Mouse (Mus musculus): ENCODE measurements around the gene Rasgrf1.

The Rasgrf1 gene

DNA sequence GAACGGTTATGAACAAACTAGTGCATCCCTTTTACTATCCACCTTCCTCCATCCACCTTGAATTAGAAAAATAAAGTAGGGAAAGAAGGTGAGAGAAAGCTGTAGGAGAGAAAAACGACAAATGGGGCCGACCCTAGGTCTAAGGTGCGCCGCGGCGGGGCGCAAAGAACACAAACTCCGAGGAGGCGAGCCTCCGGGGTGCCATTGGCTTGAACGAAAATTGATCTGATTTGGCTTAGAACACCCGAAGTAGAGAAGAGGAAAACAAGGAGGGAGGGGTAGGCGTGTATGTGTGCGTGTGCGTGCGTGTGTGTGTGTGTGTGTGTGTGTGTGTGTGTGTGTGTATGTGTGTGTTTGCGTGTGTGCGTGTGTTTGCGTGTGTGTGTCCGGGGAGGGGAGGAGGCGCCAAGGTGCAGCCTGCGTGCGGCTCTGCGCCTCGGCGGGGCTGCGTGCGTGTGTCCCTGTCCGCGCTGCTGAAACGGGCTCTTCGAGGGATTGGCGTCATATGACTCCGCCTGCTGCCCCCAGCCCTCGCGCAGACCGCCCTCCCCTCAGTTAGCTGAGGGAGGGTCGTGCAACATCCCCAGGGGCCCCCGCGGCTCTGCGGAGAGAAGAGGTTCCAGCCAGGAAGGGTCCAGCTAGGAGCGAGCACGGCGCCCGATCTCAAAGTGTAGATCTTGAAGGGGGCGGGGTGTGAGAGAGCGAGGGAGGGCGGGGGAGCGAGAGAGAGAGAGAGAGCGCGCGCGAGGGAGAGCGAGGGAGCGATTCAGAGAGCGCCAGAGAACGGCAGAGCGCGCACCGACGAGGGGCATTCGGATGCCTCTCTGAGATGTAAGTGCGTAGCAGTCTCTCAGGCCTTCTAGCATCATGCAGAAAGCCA, at the start of gene Rasgrf1:
Gene Rasgrf1, plus strand, starts transcription at position 778 of the 880 bp plus-strand sequence.
- peak; percentile 83 for DNase-seq

DNA sequence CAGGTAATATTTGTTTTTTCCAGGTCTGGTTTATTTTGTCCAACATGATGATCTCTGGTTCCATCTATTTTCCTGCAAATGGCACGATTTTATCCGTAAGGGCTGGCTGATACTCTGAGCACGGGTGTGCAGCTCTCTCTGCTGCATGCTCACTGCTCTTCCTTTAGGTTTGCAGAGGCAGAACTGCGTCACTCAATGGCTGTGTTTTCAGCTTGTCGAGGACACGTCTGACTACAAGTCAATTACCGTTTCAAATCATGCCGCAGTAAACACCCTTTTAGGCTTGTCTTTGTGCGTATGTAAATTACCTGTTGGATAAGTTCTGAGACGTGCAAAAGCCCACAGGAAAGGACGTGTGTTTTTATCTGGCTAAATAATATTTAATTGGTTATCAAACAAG, 49.6 kb upstream of the Rasgrf1 start:
- no peak for DNase-seq

DNA sequence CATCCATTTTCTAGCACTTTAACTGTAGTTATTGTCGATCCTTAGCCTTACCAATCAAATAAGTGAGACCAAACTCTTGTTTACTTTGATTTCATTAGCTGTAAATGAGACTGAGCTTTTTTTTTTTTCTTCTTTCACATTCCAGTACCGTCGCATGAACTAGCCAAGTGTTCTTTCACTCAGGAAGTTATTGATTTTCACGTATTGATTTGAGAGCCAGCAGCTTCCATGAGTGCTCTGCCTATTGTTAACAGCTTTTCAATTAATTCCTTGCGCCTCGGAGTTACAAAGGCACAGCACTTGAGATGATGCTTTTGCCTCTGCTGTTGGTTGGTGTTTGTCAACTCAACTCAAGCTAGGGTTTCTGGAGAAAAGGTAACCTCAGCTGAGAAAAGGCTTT, 49.1 kb upstream of the Rasgrf1 start:
- no peak for DNase-seq

DNA sequence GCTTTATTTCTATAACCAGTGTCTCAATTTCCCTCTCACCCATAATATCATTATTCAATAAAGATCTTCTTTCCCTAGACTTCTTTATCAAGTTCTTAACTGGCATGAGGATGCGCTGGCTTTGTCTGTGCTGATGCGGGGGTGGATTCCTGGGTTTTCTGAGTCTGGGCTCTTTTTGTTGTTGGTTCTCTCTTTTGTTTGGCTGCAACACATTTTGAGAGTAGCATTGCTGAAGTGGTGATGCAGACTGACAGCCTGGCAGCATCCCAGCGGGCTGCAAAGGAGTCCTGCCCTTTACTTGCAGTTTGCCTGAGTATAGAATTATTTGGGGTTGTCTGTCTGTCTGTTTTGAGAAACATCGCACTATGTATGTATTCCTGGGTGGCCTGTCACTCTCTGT, 42.6 kb upstream of the Rasgrf1 start:
- DNase-seq = no peak

DNA sequence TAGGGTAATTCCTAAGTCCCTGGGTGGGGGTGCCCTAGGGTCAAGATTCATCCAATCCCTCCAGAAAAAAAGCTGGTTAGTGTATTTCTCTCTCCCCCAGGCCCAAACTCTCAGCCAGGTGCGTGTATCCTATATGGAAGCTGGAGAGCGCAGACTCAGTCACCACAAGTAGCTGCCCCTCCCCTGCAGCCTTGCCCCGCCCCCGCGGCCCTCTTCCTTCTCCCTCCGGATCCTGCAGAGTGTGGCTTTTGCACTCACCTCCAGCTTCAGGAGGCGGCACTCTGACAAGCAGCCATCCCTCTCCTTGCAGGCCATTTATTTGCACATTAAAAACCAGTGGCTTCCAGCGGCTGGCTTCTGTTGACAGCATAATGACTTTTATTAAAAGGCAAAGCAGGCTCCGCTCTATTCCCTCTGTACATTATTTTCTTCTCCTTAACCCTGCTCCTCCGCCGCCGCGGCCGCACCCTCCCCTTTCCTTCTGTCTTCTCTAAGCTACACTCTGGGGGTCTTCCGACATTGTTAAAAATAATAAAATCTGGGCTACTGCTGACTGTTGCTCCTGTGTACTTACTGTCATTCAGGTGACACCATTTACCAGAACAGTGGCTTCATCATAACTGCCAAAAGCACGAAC, 41.5 kb upstream of the Rasgrf1 start:
- no peak for DNase-seq

DNA sequence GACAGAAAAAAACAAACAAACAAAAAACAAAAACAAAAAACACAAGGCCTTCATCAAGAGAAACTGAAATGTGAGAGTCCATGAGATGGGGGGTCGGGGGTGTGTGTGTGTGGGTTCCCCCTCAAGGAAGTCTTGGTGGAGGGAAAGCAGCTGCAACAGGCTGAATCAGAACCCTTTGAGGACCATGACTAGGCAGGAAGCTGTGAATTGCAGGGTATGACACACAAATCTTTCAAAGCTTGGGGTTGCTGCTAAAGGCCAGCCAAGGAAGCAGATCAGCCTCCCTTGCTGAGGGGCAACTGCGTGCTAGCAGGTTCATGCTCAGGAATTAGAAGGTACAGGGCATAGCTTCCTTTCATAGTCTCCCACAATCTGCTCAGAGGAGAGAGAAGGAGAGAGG, 40.1 kb upstream of the Rasgrf1 start:
- no peak for DNase-seq

DNA sequence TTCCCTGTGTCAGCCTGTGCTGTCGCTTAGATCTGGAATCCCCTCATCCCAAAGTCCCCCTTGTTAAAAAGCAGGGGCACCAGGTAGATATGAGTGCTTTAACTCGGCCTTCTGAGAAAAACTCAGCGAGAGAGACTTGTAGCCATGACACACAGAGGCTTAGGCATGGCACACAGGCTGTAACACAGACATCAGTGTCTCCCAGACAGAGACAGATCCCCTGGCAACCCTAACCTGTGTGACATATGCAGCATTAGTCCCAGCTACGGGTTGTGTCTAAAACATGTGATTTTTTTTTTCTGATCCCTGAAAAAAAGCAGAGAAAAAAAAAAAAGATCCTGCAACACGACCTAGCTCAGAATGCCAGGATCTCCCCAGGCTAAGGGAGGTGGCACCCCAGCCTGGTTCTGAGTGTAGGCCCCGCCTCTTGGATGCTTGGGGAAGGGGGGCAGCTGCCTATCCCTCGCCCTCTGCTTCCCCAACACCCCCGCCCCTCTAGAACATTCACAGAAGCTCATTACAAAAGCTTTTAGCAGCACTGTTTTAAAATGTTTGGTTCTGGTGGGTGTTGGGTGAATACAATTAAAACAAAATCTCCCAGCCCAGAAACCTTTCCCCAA, 39.1 kb upstream of the Rasgrf1 start:
- no peak for DNase-seq

DNA sequence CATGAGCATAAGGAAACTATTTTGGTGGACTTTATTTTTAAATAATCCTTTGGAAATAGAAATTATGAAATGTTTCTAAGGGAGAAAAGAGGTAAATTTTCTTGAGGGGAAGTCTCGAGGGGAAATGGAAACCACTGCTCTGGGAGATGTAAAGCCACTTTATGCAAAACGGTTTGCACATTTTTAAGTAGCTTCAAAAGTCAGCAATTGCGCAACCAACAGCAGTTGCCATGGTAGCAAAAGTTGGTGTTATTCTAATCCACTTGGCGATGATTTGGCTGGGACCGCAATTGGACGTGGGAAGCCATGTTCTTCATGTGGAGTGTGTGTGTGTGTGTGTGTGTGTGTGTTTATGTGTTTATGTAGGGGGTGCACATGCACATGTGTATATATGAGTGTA, 37.6 kb upstream of the Rasgrf1 start:
- DNase-seq = no peak

DNA sequence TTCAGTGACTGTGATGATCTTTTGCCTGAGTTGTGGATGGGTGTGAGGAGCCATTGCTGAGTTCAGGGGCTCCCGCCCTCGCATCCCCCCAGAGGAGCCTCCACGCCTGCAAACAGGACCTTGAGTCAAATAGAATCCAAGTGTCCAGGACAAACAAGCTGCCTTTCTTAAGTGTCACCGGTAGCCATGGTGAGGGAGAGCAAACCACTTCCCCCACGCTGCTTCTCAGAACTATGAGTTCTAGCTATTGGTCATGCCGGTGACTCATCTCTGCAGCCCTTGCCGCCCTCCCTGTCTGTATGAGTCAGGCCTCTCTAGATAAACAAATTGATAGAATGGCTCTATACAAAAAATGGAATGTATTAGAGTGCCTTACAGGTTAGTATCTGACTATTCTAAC, 35.3 kb upstream of the Rasgrf1 start:
- no peak for DNase-seq

DNA sequence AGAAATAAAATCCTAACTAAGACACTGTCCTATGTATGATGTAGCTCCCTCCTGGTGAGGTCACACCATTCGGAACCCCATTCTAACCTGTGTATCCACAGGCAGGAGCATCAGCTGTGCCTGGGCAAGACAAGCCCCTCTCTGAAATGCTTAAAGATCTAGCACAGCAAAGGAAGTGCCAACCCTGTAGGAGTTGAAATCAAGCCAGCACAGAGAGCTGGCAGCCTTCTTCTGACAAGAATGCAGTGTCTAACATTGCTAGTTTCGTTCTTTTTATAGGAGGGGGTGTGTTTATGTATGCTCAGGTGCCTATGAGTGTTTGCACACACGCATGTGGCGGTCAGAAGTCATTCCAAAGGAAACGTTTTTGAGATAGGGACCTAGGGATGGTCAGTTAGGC, 34.2 kb upstream of the Rasgrf1 start:
- no peak for DNase-seq

DNA sequence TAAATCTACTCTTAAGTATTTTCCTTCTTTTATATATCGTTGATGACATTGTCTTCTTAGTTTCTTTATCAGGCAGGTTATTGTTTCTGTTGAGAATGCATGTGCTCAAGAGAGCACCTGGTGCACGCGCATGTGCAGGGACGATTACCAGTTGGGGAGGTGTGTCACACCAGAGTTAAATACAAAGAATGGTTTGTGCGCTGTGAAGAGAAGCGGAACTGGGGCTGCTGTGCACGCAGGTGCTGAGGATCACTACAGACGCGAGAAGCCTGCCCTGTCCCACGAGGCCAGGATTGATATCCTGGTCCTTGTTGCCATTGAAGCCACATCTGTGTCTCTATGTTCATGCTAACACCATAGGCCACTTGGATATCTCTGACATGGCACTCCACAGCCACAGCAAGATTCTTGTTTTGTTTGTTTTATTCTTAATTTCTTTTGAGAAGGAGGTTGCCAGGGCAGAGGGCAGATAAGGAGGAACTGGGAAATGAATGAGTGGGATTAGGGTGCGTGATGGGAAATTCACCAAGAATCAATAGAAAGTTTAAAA, 31.2 kb upstream of the Rasgrf1 start:
- DNase-seq = no peak

DNA sequence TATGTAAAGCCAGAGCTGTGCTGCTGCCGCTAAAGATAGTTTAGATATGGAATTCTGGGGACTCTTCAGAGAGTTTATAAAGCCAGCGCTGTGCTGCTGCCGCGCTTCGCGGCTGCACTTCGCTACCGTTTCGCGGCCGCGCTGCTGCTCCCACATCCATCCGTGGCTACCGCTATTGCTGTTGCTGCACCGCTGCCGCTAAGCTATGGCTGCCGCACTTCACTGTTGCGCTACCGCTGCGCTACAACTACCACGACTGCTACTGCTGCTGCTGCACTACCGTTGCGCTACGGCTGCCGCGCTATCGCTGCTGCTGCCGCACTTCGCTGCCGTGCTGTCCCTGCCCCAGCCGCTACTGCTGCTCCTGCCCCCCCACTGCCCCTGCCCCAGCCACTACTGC, 30.1 kb upstream of the Rasgrf1 start:
- peak; percentile 58 for DNase-seq

DNA sequence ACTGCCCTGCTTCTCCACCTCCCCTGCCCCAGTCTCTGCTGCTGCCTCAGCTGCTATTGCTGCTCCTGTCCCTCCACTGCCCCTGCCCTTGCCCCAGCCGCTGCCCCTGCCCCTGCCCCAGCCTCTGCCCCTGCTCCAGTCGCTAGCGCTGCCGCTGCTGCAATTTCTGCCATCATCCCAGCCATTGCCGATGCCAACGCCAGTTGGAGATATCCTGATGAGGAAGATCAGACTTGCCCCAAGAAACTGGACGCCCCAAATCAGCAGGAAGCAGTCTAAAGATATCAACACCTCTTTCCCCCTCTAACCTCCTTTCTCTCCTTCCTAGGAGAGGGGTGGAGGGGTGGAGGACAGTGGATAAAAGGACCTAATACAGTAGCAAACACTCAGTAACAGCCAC, 28.2 kb upstream of the Rasgrf1 start:
- DNase-seq = no peak

DNA sequence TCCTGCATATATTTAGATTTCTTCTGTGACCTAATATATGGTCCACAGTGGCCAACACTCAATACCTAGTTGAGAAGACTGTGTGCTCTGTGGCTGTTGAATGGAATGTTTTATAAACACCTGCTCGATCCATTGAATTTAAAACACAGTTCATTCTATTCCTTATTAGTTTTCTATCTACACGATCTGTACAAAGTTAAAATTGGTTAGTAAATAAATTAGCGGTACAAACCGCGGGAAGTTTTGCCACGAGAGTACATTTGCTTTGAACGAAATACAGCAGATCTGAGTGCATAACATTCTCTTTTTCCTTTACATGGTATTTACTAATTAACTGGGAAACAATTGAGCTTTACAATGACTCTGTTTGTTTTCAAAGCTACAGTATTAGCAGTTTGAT, 27.1 kb upstream of the Rasgrf1 start:
- DNase-seq = peak; percentile 51

DNA sequence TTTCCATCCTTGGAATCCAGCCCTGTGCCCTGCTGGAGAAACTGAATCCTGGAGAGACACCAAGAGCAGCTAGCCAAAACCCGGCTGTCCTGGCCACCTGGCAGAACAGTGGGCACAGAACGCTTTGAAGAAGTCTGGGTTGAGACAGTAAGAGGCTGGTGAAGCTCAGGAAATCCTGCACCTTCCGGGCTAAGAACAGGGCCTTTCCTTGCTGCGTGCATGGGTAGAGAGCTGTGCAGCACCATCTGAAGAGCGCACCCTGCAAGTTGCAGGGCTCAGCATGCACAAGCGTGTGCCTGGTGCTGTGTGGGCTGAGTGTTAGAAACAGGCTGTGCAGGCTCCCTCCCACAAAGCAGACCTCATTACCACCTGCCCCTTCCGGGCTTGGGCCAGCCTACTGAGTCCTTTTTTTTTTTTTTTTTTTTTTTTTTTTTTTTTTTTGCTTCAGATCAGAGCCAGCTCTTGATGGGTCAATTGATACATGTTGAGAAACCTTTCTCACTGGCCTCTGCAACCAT, 23.9 kb upstream of the Rasgrf1 start:
- no peak for DNase-seq

DNA sequence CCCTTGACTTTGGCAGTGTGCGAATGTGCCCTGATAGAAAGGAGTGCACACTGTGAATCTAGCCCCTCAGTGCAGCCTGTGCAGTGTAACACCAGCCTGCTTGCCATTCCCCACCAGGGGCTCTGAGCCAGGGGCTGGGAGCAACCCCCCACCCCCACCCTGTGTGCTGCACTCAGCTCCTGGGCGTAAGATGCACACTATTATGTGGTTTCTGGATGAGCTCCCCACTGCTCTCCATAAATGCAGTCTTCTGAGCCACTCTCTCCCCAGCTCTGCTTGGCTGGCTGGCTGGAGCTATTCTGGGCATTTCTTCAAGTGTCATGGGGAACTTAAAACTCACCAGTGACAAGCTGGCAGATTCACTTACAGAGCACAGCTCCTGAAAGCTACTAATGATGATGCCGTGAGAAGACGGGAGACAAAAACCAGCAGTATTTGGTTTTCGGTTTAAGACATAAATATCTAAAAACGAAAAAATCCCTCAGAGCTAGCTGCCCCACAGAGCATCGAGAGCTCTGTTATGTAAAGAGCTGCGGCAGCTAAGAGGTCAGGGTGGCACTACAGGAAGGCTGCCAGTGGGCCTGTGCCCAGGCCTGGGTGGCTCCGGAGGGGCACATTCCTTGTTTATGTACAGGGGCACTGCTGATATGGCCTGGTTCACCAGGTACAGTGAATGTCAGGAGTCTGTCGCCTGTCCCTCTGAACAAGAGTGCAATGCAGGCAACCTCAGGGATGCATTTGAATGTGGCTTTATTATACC, 18.0 kb upstream of the Rasgrf1 start:
- DNase-seq = no peak

DNA sequence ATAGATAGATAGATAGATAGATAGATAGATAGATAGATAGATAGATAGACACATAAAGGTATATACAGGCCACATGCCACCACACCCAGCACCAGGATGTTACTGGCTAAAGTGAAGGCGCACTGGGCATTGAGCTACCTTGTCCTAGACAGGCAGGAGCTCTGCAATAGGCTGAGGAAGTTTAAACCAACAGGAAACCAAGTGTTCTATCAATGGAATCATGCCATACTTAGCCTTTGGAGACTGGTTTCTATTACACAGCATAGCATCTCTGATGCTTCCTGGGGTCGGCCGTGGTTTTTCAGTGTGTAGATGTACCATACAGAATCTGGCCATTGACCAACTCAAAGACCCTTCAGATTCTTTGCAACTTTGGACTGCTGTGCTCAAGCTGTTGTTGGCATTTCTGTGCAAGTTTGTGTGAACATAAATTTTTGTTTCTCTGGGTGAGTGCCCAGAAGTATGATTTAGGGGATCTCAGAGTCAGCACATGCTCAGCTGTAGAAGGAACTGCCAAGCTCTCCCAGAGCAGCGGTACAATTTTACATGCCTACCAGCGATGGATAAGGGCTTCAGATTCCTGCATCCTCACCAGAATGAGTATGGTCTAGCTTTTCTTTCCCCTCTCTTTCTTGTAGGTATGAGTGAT, 17.0 kb upstream of the Rasgrf1 start:
- DNase-seq = no peak

DNA sequence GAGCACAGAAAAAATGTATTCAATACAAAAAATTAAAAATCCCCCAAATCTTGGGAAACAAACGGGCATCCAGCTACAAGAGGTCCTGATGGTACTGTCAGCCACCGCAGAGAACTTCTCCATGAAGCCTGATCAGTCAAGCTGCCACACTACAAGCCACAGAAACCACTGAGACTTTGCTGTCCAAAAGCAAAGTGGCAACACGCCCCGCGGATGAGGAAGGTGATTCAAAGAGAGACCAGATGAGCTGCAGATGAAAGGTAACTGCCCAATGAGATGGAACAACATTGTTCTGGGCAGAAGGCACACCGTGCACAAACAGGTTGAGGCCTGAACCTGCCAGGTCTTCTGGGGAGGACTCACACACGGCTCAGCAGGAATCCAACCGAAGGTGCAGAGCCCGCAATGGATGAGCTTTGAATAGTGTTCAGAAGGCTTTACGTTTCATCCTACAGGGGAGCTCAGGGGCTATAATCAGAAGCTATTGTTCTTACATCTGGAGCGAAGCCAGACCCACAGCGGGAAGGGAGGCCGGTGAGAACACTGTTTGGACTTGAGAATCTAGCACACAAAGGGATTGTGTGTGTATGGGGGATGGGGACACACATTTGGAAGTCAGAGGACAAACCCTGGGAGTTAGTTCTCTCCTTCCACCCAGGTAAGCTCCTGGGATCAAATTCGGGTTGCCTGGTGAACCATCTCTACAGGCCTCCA, 9.4 kb upstream of the Rasgrf1 start:
- peak; percentile 49 for DNase-seq

DNA sequence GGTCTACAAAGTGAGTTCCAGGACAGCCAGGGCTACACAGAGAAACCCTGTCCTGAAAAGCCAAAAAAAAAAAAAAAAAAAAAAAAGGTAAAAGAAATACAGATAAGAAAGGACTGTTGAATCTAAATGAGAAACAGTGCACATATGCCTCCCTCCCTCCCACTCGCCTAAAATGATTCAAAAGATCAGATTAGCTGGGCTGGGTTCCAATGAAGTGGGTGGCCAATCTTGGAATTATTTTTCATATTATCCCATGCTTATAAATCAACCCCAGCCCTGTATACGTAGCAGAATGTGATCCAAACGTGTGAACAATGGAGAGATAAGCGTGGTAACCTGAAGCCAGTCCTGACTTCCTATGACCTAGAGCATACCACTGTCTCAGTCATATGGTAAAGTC, 8.5 kb upstream of the Rasgrf1 start:
- no peak for DNase-seq

DNA sequence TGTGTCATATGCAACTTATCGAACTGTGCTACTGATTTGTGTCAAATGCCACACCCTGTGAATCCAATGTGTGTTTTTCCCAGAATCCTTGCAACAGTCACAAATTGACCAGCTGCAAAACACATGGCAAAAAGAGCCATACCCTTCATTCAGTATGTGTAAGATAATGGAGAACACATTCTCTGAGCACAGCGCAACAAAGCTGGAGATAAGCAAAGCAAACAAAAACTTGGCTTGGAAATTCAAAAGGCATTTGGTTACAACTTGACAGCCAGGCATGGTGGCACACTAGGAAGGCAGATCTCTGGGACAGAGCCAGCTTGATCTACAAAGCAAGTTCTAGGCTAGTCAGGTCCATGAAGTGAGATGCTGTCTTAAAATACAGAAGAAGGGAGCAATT, 6.9 kb upstream of the Rasgrf1 start:
- no peak for DNase-seq

DNA sequence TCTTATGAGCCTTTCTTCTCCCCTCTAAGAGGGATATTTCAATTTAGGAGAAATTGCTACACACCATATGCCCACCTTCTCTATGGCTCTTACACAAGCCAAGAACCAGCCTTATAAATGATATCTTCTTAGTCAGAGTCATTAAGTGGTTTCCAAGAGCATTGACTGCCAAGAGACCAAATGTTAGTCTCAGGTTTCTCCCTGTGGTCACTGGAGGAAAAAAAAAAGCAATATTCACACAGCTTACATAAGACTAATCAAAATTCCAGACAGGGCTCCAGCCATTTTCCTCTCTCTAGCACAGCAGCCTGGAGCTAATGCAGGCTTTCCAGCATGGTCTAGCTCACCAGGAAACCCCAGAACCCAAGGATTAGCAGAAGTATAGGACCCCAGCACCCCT, 3.1 kb upstream of the Rasgrf1 start:
- DNase-seq = no peak

DNA sequence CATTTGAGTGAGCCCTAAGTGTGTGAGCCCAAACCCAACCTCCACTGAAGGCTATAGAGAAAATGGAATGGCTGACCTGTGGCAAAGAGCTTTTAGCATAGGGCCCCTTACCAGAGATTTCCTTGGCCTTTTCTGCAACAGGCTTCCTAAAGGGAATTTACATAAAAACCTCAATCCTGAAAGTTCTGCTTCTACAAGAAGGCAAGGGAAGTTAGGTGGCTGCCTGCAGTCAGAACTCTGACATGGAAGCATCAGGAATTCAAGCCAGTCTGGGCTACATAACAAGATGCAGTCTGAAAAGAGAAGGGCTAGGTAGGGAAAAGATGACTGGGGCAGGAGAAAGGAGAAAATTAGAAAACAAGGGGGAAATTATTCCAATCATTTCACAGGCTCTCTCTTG, 1.8 kb upstream of the Rasgrf1 start:
- no peak for DNase-seq
